20 mouse cellular contexts compared by ENCODE assay signal in genomic region chr11:72156624-72157023, GRCm38 (mm10). TPM values are rescaled to one million over a fixed set of nuclear protein-coding genes. Genes with fewer than 3 reads are reported as not detected.
DNase-seq lines count a peak whose midpoint lies in the region; ATAC-seq lines count a peak whose summit lies in the region.
"Had no signal": no experiment of that assay in that cellular context is flagged by ENCODE, and none has a peak within 500 bp of the region (broad histone marks: within the 10 kb centered on the region; RNA-seq: fewer than 3 reads in every experiment).

No protein-coding gene starts in this region.

- DNase-seq in frontal cortex, postnatal 36 days (ENCODE audit: low spot score in 2 of 2): peak; percentile 50 to 54
- DNase-seq in frontal cortex, postnatal 25 days (ENCODE audit: low spot score in 2 of 2): no peak
- peak; percentile 56 for DNase-seq in embryonic facial prominence, embryonic 14.5 days (ENCODE audit: low spot score)
- peak; percentile 36 to 53 for DNase-seq in left cerebral cortex, postnatal 36 days (ENCODE audit: low spot score in 2 of 2)
- DNase-seq in heart, adult 8-10 months (ENCODE audit: low spot score): no peak
- DNase-seq: adrenal gland, adult 2 months; cerebellum, adult 9-10 months; heart, postnatal 14 days; lung, adult 18-20 months; lung, postnatal 36 days; thymus, postnatal 14 days had no signal

- H3K36me3 ChIP-seq in midbrain, embryonic 13.5 days: peaks cover 72% of the 10 kb centered on the region
- peaks cover 15% of the 10 kb centered on the region; the same call in 1 of the 2 replicates for H3K36me3 ChIP-seq in midbrain, embryonic 15.5 days (replicated peaks)
- peaks cover 61% of the 10 kb centered on the region for H3K36me3 ChIP-seq in embryonic facial prominence, embryonic 14.5 days (ENCODE audit: control insufficient read depth, insufficient read depth, low read length)

- WGBS in midbrain, embryonic 13.5 days: 74% methylated on average over 2 of the region's 2 CpGs
- WGBS in midbrain, embryonic 15.5 days: 76% methylated on average over 2 of the region's 2 CpGs
- 57% methylated on average over 2 of the region's 2 CpGs for WGBS in embryonic facial prominence, embryonic 14.5 days

- no peak overlapping the region for H3K4me2 ChIP-seq in midbrain, embryonic 13.5 days (replicated peaks)
- no peak overlapping the region for H3K4me2 ChIP-seq in midbrain, embryonic 15.5 days
- H3K4me2 ChIP-seq in embryonic facial prominence, embryonic 14.5 days (ENCODE audit: low read depth, low read length): no peak overlapping the region
- H3K4me2 ChIP-seq: hindbrain, embryonic 12.5 days; kidney, embryonic 15.5 days; neural tube, embryonic 13.5 days had no signal

- no peak overlapping the region for H3K9ac ChIP-seq in midbrain, embryonic 13.5 days (replicated peaks)
- no peak overlapping the region for H3K9ac ChIP-seq in midbrain, embryonic 15.5 days
- H3K9ac ChIP-seq in embryonic facial prominence, embryonic 14.5 days (ENCODE audit: low read depth, low read length): no peak overlapping the region; the same call in 1 of the 2 replicates
- H3K9ac ChIP-seq: hindbrain, embryonic 12.5 days; kidney, embryonic 15.5 days; neural tube, embryonic 13.5 days had no signal

- no peaks in the 10 kb centered on the region for H3K27me3 ChIP-seq in midbrain, embryonic 13.5 days
- H3K27me3 ChIP-seq in midbrain, embryonic 15.5 days (replicated peaks): no peaks in the 10 kb centered on the region
- no peaks in the 10 kb centered on the region for H3K27me3 ChIP-seq in embryonic facial prominence, embryonic 14.5 days (replicated peaks; ENCODE audit: control insufficient read depth, insufficient read depth, low read length)
- H3K27me3 ChIP-seq: hindbrain, embryonic 12.5 days; kidney, embryonic 15.5 days; neural tube, embryonic 13.5 days had no signal

- ATAC-seq in midbrain, embryonic 13.5 days: no peak
- no peak for ATAC-seq in midbrain, embryonic 15.5 days (replicated peaks)
- ATAC-seq in embryonic facial prominence, embryonic 14.5 days (ENCODE audit: low read depth): no peak

- no peaks in the 10 kb centered on the region for H3K9me3 ChIP-seq in midbrain, embryonic 13.5 days
- no peaks in the 10 kb centered on the region for H3K9me3 ChIP-seq in midbrain, embryonic 15.5 days
- H3K9me3 ChIP-seq in embryonic facial prominence, embryonic 14.5 days (ENCODE audit: control insufficient read depth, low read length): no peaks in the 10 kb centered on the region
- H3K9me3 ChIP-seq: heart, embryonic 10.5 days; hindbrain, embryonic 12.5 days; kidney, embryonic 15.5 days; limb, embryonic 10.5 days; neural tube, embryonic 13.5 days had no signal

- peaks cover 13% of the 10 kb centered on the region for H3K4me1 ChIP-seq in midbrain, embryonic 13.5 days (replicated peaks)
- H3K4me1 ChIP-seq in midbrain, embryonic 15.5 days: peaks cover 13% of the 10 kb centered on the region
- peaks cover 7% of the 10 kb centered on the region; the same call in 1 of the 2 replicates for H3K4me1 ChIP-seq in embryonic facial prominence, embryonic 14.5 days (ENCODE audit: control insufficient read depth, insufficient read depth, low read length)
- H3K4me1 ChIP-seq: heart, embryonic 10.5 days had no signal

- H3K27ac ChIP-seq in midbrain, embryonic 13.5 days: 0 out of 2 replicates have a peak overlapping the region, but pooled peaks have one; percentile 19
- H3K27ac ChIP-seq in midbrain, embryonic 15.5 days: no peak overlapping the region
- H3K27ac ChIP-seq in embryonic facial prominence, embryonic 14.5 days (replicated peaks; ENCODE audit: low read depth, low read length): peak overlapping the region; percentile 77
- H3K27ac ChIP-seq: heart, embryonic 10.5 days; hindbrain, embryonic 12.5 days; kidney, embryonic 15.5 days; limb, embryonic 10.5 days; neural tube, embryonic 13.5 days had no signal

- no peak overlapping the region for H3K4me3 ChIP-seq in midbrain, embryonic 13.5 days (replicated peaks)
- no peak overlapping the region for H3K4me3 ChIP-seq in midbrain, embryonic 15.5 days
- H3K4me3 ChIP-seq in embryonic facial prominence, embryonic 14.5 days (ENCODE audit: low read depth, low read length): no peak overlapping the region
- H3K4me3 ChIP-seq: heart, embryonic 10.5 days; hindbrain, embryonic 12.5 days; kidney, embryonic 15.5 days; limb, embryonic 10.5 days; neural tube, embryonic 13.5 days had no signal

- intact Hi-C loops in left cerebral cortex, postnatal 36 days (cut with DNase I): loop anchor here (5.0 kb wide), 1 partner anchor 104 kb away; no protein-coding TSS in a partner anchor

RNA-seq across cellular contexts. Expression of gene Pitpnm3, which starts 21.0 kb away (rescaled TPM):
- polyA plus RNA-seq in midbrain, embryonic 13.5 days (2015; fragmentation: Nextera tagmentation; extraction: Ambion mirVana): 1.8 and 2.1 TPM in 2 replicates
- polyA plus RNA-seq in midbrain, embryonic 15.5 days (2015; fragmentation: Nextera tagmentation; extraction: Ambion mirVana): 4.8 and 5.3 TPM in 2 replicates
- 0.89 and 0.96 TPM in 2 replicates for polyA plus RNA-seq in embryonic facial prominence, embryonic 14.5 days (2014; fragmentation: Nextera tagmentation; extraction: Ambion mirVana)
- 10 to 100 TPM; 74.9 to 83.2 TPM for total RNA-seq in left cerebral cortex, postnatal 36 days (2021)
- total RNA-seq in heart, adult 8-10 months (2022): 1 to 10 TPM; 1.1 to 2.1 (median 1.9) TPM
- total RNA-seq: common myeloid progenitor, adult 5-6 weeks; megakaryocyte-erythroid progenitor cell, adult 5-6 weeks had no signal

RNA-seq across cellular contexts. Expression of gene Gm43951, which starts 50.0 kb away (rescaled TPM):
- 1.6 and 1.9 TPM in 2 replicates for polyA plus RNA-seq in midbrain, embryonic 13.5 days (2015; fragmentation: Nextera tagmentation; extraction: Ambion mirVana)
- 1.8 and 1.9 TPM in 2 replicates for polyA plus RNA-seq in midbrain, embryonic 15.5 days (2015; fragmentation: Nextera tagmentation; extraction: Ambion mirVana)
- 0.13 and 0.15 TPM in 2 replicates for polyA plus RNA-seq in embryonic facial prominence, embryonic 14.5 days (2014; fragmentation: Nextera tagmentation; extraction: Ambion mirVana)
- 10 to 100 TPM in 1 of 2 experiments, 1 to 10 TPM in 1; 9.1 to 15.4 TPM for total RNA-seq in left cerebral cortex, postnatal 36 days (2021)
- under 1 TPM; 0.11 to 0.53 (median 0.24) TPM for total RNA-seq in heart, adult 8-10 months (2022)
- total RNA-seq: megakaryocyte-erythroid progenitor cell, adult 5-6 weeks had no signal

RNA-seq across cellular contexts. Expression of gene 4933427D14Rik, which starts 50.6 kb away (rescaled TPM):
- 27.9 and 31.0 TPM in 2 replicates for polyA plus RNA-seq in midbrain, embryonic 13.5 days (2015; fragmentation: Nextera tagmentation; extraction: Ambion mirVana)
- polyA plus RNA-seq in midbrain, embryonic 15.5 days (2015; fragmentation: Nextera tagmentation; extraction: Ambion mirVana): 24.0 and 26.0 TPM in 2 replicates
- 9.0 and 11.8 TPM in 2 replicates for polyA plus RNA-seq in embryonic facial prominence, embryonic 14.5 days (2014; fragmentation: Nextera tagmentation; extraction: Ambion mirVana)
- total RNA-seq in left cerebral cortex, postnatal 36 days (2021): 10 to 100 TPM; 26.1 to 39.9 TPM
- total RNA-seq in heart, adult 8-10 months (2022): 1 to 10 TPM; 2.5 to 3.9 (median 2.9) TPM

RNA-seq across cellular contexts. Expression of gene Txndc17, which starts 50.7 kb away (rescaled TPM):
- 152 and 160 TPM in 2 replicates for polyA plus RNA-seq in midbrain, embryonic 13.5 days (2015; fragmentation: Nextera tagmentation; extraction: Ambion mirVana)
- polyA plus RNA-seq in midbrain, embryonic 15.5 days (2015; fragmentation: Nextera tagmentation; extraction: Ambion mirVana): 141 and 145 TPM in 2 replicates
- 197 and 203 TPM in 2 replicates for polyA plus RNA-seq in embryonic facial prominence, embryonic 14.5 days (2014; fragmentation: Nextera tagmentation; extraction: Ambion mirVana)
- 10 to 100 TPM; 31.0 to 31.3 TPM for total RNA-seq in left cerebral cortex, postnatal 36 days (2021)
- total RNA-seq in heart, adult 8-10 months (2022): 10 to 100 TPM; 33.8 to 49.9 (median 41.5) TPM

RNA-seq across cellular contexts. Expression of gene Med31, which starts 58.8 kb away (rescaled TPM):
- 66.7 and 72.9 TPM in 2 replicates for polyA plus RNA-seq in midbrain, embryonic 13.5 days (2015; fragmentation: Nextera tagmentation; extraction: Ambion mirVana)
- polyA plus RNA-seq in midbrain, embryonic 15.5 days (2015; fragmentation: Nextera tagmentation; extraction: Ambion mirVana): 53.5 and 57.1 TPM in 2 replicates
- 40.6 and 42.0 TPM in 2 replicates for polyA plus RNA-seq in embryonic facial prominence, embryonic 14.5 days (2014; fragmentation: Nextera tagmentation; extraction: Ambion mirVana)
- total RNA-seq in left cerebral cortex, postnatal 36 days (2021): 10 to 100 TPM; 15.5 to 16.7 TPM
- total RNA-seq in heart, adult 8-10 months (2022): 10 to 100 TPM in 1 of 4 experiments, 1 to 10 TPM in 3; 8.8 to 11.5 (median 9.6) TPM

Comparison
In these comparisons a context has a peak if more than half of its experiments do, and no peak if none do; other contexts are left out.
1. DNase-seq: peak in frontal cortex, postnatal 36 days (2 of 2), embryonic facial prominence, embryonic 14.5 days (single experiment) and left cerebral cortex, postnatal 36 days (2 of 2); none in frontal cortex, postnatal 25 days (0 of 2) and heart, adult 8-10 months (single experiment).